Mouse (Mus musculus) heart, postnatal 0 days (tissue): ENCODE measurements around the gene Pzp. TPM values are rescaled to one million over a fixed set of nuclear protein-coding genes. Genes with fewer than 3 reads are reported as not detected.

Experiments
- ATAC-seq: fragments of 200-750 bp; cut with Nextera tagmentation; 2 replicates; pipeline ENCODE4 v1.8.0; 2017; ENCODE audit warnings: low read depth, moderate number of reproducible peaks, moderate library complexity; ENCODE audit not compliant: insufficient read depth
- DNase-seq: peaks from one replicate; pipeline ENCODE4 v3.0.0-alpha.2; 2016; ENCODE audit warnings: low spot score
- H3K27ac ChIP-seq: fragments of 300-500 bp; sonication (generic); 2 replicates; pipeline ENCODE4 v1.5.1; 2014; ENCODE audit warnings: low read depth, mild to moderate bottlenecking
- H3K27me3 ChIP-seq: fragments of 300-500 bp; sonication (generic); 2 replicates; pipeline ENCODE4 v1.6.1; 2014; ENCODE audit warnings: low read length, mixed read lengths; ENCODE audit not compliant: control insufficient read depth, insufficient read depth
- H3K36me3 ChIP-seq: fragments of 300-500 bp; sonication (generic); replicated peaks from 2 replicates; pipeline ENCODE4 v1.6.1; 2014; ENCODE audit warnings: low read length, mixed read lengths; ENCODE audit not compliant: control insufficient read depth, insufficient read depth
- H3K4me1 ChIP-seq: fragments of 300-500 bp; sonication (generic); 2 replicates; pipeline ENCODE4 v1.6.1; 2014; ENCODE audit warnings: antibody characterized with exemption; ENCODE audit not compliant: control insufficient read depth, insufficient read depth
- H3K4me2 ChIP-seq: fragments of 300-500 bp; sonication (generic); 2 replicates; pipeline ENCODE4 v1.6.1; 2014; ENCODE audit warnings: low read depth, mild to moderate bottlenecking, low read length, moderate library complexity
- H3K4me3 ChIP-seq: fragments of 300-500 bp; sonication (generic); 2 replicates; pipeline ENCODE4 v1.5.1; 2014; ENCODE audit warnings: low read depth, low read length
- H3K9ac ChIP-seq: fragments of 300-500 bp; sonication (generic); replicated peaks from 2 replicates; pipeline ENCODE4 v1.6.1; 2014; ENCODE audit warnings: low read depth, low read length, mixed read lengths
- H3K9me3 ChIP-seq: fragments of 300-500 bp; sonication (generic); replicated peaks from 2 replicates; pipeline ENCODE4 v1.6.1; 2016; ENCODE audit warnings: low read length; ENCODE audit not compliant: control insufficient read depth
- CTCF ChIP-seq: IDR thresholded peaks from 2 replicates; pipeline ENCODE4 v1.5.1; 2016; ENCODE audit warnings: antibody characterized with exemption, control low read depth, low read depth
- EP300 ChIP-seq: IDR thresholded peaks from 2 replicates; pipeline ENCODE4 v1.6.1; 2016; ENCODE audit warnings: antibody characterized with exemption, low read depth
- WGBS: fragments of 180-500 bp; shearing (Covaris S2); extraction: QIAGEN DNeasy Blood & Tissue Kit; methylation state at CpG from one replicate; pipeline ENCODE4 v1.1.7; 2014; 5-methylcytosine and 5-hydroxymethylcytosine counted together
- polyA plus RNA-seq: library from polyadenylated mRNA; unstranded; fragments of >200 nt; fragmentation: Nextera tagmentation; extraction: Ambion mirVana; gene quantifications from 2 replicates; pipeline ENCODE4 v1.2.1, GENCODE M21; 2015
- total RNA-seq: library from RNA; depleted of rRNA; stranded (reverse); fragments of >200 nt; gene quantifications from 2 replicates; pipeline ENCODE4 v1.2.3, GENCODE M21; 2014; ENCODE audit warnings: low replicate concordance

Gene Pzp
- total and polyA plus RNA-seq, 2 experiments from 2014 or later: 0.27 to 1.00 TPM

GRCm38 (mm10) chr6:128447063-128447462 is 79.5 kb downstream of the Pzp start:
- ATAC-seq (no peak), DNase-seq (no peak)
- Histone ChIP-seq H3K9ac (no peak overlapping the region), H3K27ac (no peak overlapping the region), H3K4me2 (no peak overlapping the region), H3K4me1 (0 out of 2 replicates have a peak, but pooled peaks cover 5% of the 10 kb centered on the region), H3K4me3 (no peak overlapping the region), H3K9me3 (no peaks in the 10 kb centered on the region), H3K27me3 (no peaks in the 10 kb centered on the region), H3K36me3 (no peaks in the 10 kb centered on the region)
- TF ChIP-seq EP300 (no peak), CTCF (no peak)
- 92% methylated on average over 5 of the region's 5 CpGs for WGBS

- peak; percentile 47 for ATAC-seq
- Histone ChIP-seq H3K27ac (no peak overlapping the region), H3K27me3 (no peaks in the 10 kb centered on the region), H3K9ac (no peak overlapping the region), H3K4me3 (peak overlapping the region; percentile 29), H3K36me3 (no peaks in the 10 kb centered on the region), H3K4me1 (0 out of 2 replicates have a peak, but pooled peaks cover 5% of the 10 kb centered on the region), H3K9me3 (no peaks in the 10 kb centered on the region), H3K4me2 (peak overlapping the region; percentile 57)
- TF ChIP-seq EP300 (no peak), CTCF (peak; percentile 80)
- 16% methylated on average over 14 of the region's 14 CpGs for WGBS
- peak; percentile 82 for DNase-seq
Observed at GRCm38 (mm10) chr6:128445761-128446535, 80.6 kb downstream of the Pzp start.

- TF ChIP-seq EP300: no peak
- TF ChIP-seq CTCF: no peak
- no peak overlapping the region for H3K27ac ChIP-seq
- H3K27me3 ChIP-seq: no peaks in the 10 kb centered on the region
- no peaks in the 10 kb centered on the region for H3K9me3 ChIP-seq
- peaks cover 4% of the 10 kb centered on the region; the same call in 1 of the 2 replicates for H3K36me3 ChIP-seq
- no peak for ATAC-seq
- no peak overlapping the region for H3K9ac ChIP-seq
- no peak overlapping the region for H3K4me2 ChIP-seq
- peaks cover 28% of the 10 kb centered on the region; the same call in 1 of the 2 replicates for H3K4me1 ChIP-seq
- 88% methylated on average over 2 of the region's 2 CpGs for WGBS
- no peak overlapping the region for H3K4me3 ChIP-seq
- DNase-seq: no peak
Observed at GRCm38 (mm10) chr6:128440238-128440637, 86.3 kb downstream of the Pzp start.

GRCm38 (mm10) chr6:128438871-128439341 is 87.6 kb downstream of the Pzp start:
- Histone ChIP-seq H3K9me3 (no peaks in the 10 kb centered on the region), H3K4me1 (peaks cover 35% of the 10 kb centered on the region), H3K4me3 (peak overlapping the region; percentile 83), H3K9ac (peak overlapping the region; percentile 17; the same call in 1 of the 2 replicates), H3K36me3 (peaks cover 17% of the 10 kb centered on the region), H3K4me2 (peak overlapping the region; percentile 90), H3K27ac (no peak overlapping the region), H3K27me3 (no peaks in the 10 kb centered on the region)
- no peak for TF ChIP-seq CTCF
- ATAC-seq: peak; percentile 26
- 20% methylated on average over 18 of the region's 18 CpGs for WGBS
- no peak for DNase-seq

- H3K27me3 ChIP-seq: no peaks in the 10 kb centered on the region
- H3K36me3 ChIP-seq: peaks cover 22% of the 10 kb centered on the region
- peaks cover 35% of the 10 kb centered on the region for H3K4me1 ChIP-seq
- TF ChIP-seq EP300 (no peak), CTCF (no peak)
- DNase-seq (peak; percentile 93), ATAC-seq (peak; percentile 95)
- peak within 1 kb of the TSS; percentile 90 for H3K4me2 ChIP-seq
- peak within 1 kb of the TSS; percentile 83 for H3K4me3 ChIP-seq
- peak within 1 kb of the TSS; percentile 82 for H3K9ac ChIP-seq
- H3K9me3 ChIP-seq: no peaks in the 10 kb centered on the region
- 0% methylated on average over 61 of the region's 67 CpGs for WGBS
- H3K27ac ChIP-seq: peak within 1 kb of the TSS; percentile 88
Observed at GRCm38 (mm10) chr6:128438317-128438870, 88.1 kb downstream of the Pzp start, which contains the start of gene Fkbp4. TSS of gene Fkbp4 (minus strand) at chr6:128438677.
